Mouse (Mus musculus) lung, embryonic 15.5 days (tissue): ENCODE data around the gene Zswim4. TPM values are rescaled to one million over a fixed set of nuclear protein-coding genes. Genes with fewer than 3 reads are reported as not detected.

ENCODE experiments used
- ATAC-seq: fragments of 200-750 bp; cut with Nextera tagmentation; 2 replicates; pipeline ENCODE4 v1.8.0; 2017; ENCODE audit warnings: moderate number of reproducible peaks, borderline replicate concordance; ENCODE audit not compliant: low FRiP score, low TSS enrichment; ENCODE audit errors: extremely low read depth
- H3K27ac ChIP-seq: fragments of 300-500 bp; sonication (generic); 2 replicates; pipeline ENCODE4 v1.5.1; 2015; ENCODE audit warnings: moderate library complexity, mild to moderate bottlenecking, inconsistent platforms
- H3K27me3 ChIP-seq: fragments of 300-500 bp; sonication (generic); 2 replicates; pipeline ENCODE4 v1.6.1; 2015; ENCODE audit warnings: inconsistent platforms
- H3K36me3 ChIP-seq: fragments of 300-500 bp; sonication (generic); 2 replicates; pipeline ENCODE4 v1.6.1; 2015; ENCODE audit warnings: inconsistent platforms
- H3K4me1 ChIP-seq: fragments of 300-500 bp; sonication (generic); 2 replicates; pipeline ENCODE4 v1.6.1; 2015; ENCODE audit warnings: inconsistent platforms
- H3K4me2 ChIP-seq: fragments of 300-500 bp; sonication (generic); 2 replicates; pipeline ENCODE4 v1.6.1; 2015; ENCODE audit warnings: inconsistent platforms, mild to moderate bottlenecking, moderate library complexity
- H3K4me3 ChIP-seq: fragments of 300-500 bp; sonication (generic); 2 replicates; pipeline ENCODE4 v1.5.1; 2015; ENCODE audit warnings: mild to moderate bottlenecking, inconsistent platforms
- H3K9ac ChIP-seq: fragments of 300-500 bp; sonication (generic); 2 replicates; pipeline ENCODE4 v1.6.1; 2015; ENCODE audit warnings: inconsistent platforms
- H3K9me3 ChIP-seq: fragments of 300-500 bp; sonication (generic); 2 replicates; pipeline ENCODE4 v1.6.1; 2016; ENCODE audit warnings: inconsistent platforms
- WGBS: fragments of 180-500 bp; shearing (Covaris S2); methylation state at CpG from one replicate; pipeline ENCODE4 v1.1.7; 2015; 5-methylcytosine and 5-hydroxymethylcytosine counted together
- polyA plus RNA-seq: library from polyadenylated mRNA; unstranded; fragments of >200 nt; fragmentation: Nextera tagmentation; extraction: Ambion mirVana; gene quantifications from 2 replicates; pipeline ENCODE4 v1.2.1, GENCODE M21; 2015

Zswim4 gene
- polyA plus RNA-seq, 1 experiment from 2014 or later = 14.2 TPM

- peak overlapping the region; percentile 84 for H3K4me3 ChIP-seq
- H3K27me3 ChIP-seq = no peaks in the 10 kb centered on the region
- peaks cover 56% of the 10 kb centered on the region for H3K36me3 ChIP-seq
- ATAC-seq = no peak
- 80% methylated on average over 3 of the region's 3 CpGs for WGBS
- 0 out of 2 replicates have a peak overlapping the region, but pooled peaks have one; percentile 80 for H3K9ac ChIP-seq
- H3K4me1 ChIP-seq = peaks cover 19% of the 10 kb centered on the region
- H3K27ac ChIP-seq = no peak overlapping the region
- H3K9me3 ChIP-seq = no peaks in the 10 kb centered on the region
- peak overlapping the region; percentile 99 for H3K4me2 ChIP-seq
Measured at GRCm38 (mm10) chr8:84255858-84256257, 19.0 kb upstream of the Zswim4 start.

DNA sequence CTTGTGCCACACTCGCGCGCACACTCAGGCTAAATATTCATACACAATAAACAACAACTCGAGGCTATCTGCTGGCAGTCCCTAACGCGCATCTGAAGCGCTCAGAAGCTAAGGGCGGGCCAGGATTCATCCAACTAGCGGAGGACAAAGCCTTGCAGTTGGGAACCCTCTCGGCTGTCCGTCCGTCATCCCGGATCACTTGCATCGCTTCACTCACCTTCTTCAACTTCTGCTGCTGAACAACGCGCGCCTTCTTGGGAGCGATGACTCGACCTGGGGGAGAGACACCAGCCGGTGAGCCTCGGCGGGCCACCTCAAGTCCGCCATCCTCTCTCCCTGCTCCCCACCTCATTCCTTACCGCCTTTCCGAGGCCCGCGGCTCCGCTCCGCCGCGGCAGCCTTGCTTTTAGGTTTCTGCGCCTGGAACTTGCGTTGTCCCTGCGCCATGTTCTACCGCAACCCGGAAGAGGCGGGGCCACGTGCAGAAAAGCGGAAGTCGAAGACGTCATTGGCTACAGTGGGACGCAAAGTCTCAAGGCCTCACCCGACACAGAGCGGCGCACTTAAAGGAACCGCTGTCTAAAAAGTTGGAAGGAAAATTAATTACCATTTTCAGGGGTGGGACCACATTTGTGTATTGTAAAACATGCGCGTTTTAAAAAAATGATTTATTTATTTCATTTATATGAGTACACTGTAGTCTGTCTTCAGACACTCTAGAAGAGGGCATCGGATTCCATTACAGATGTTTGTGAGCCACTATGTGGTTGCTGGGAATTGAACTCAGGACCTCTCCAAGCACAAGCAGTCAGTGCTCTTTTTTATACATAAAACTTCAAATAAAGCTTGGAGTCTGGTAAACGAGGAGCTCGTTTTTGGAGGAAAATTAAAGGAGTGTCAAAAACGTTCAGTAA, 12.7 kb upstream of the Zswim4 start, which contains the start of gene D8Ertd738e:
Gene D8Ertd738e (minus strand): TSS at position 463 of the 914 bp plus-strand sequence.
- Histone ChIP-seq H3K27me3 (no peaks in the 10 kb centered on the region), H3K9me3 (no peaks in the 10 kb centered on the region), H3K36me3 (peaks cover 70% of the 10 kb centered on the region), H3K4me1 (peaks cover 7% of the 10 kb centered on the region; the same call in 1 of the 2 replicates), H3K4me2 (peak within 1 kb of the TSS; percentile 58), H3K4me3 (peak within 1 kb of the TSS; percentile 64), H3K27ac (peak within 1 kb of the TSS; percentile 51), H3K9ac (peak within 1 kb of the TSS; percentile 83)
- 3% methylated on average over 52 of the region's 52 CpGs for WGBS
- peak; percentile 91; the same call in 1 of the 2 replicates for ATAC-seq

DNA sequence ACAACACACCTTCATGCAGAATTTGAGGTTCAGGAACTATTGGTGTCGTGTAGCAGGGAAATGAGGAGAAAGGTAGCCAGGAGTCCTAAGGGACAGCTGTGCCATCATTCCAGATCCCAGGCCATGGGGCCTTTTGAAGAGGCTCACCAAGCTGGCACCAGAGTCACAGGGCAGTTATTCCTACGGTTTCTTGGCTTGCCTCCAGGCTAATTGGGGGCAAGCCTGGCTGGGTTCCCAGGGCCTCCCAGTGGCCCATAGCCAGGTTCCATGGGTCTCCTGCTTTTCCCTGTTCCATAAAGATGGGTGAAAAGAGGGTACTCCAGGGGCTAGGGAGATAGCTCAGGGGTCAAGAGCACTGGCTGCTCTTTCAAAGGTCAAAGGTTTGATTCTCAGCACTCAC, 5.0 kb upstream of the Zswim4 start:
- H3K4me2 ChIP-seq = no peak overlapping the region
- 44% methylated on average over 2 of the region's 2 CpGs for WGBS
- no peak overlapping the region for H3K4me3 ChIP-seq
- H3K36me3 ChIP-seq = peaks cover 22% of the 10 kb centered on the region
- no peak overlapping the region for H3K9ac ChIP-seq
- H3K27me3 ChIP-seq = no peaks in the 10 kb centered on the region
- H3K9me3 ChIP-seq = no peaks in the 10 kb centered on the region
- H3K4me1 ChIP-seq = peaks cover 12% of the 10 kb centered on the region
- ATAC-seq = no peak
- H3K27ac ChIP-seq = no peak overlapping the region

DNA sequence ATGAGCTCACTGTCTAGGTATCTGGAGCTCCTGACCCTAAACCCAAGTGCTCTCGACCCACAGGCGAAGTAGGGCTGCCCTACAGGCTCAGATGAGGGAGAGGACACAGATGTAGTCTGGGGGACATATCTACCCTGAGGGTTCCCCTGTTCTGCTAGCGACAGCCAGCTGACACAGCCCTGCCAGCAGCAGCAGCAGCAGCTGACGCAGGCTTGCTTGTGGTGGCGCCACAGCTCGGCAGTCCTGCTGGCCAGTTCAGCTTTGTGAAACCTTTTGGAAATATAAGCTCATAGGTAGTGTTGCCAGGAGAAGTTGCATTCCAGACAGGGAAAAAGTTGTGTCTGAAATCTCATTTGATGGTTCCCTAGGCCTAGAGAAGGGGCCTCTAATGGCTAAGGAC, 4.3 kb upstream of the Zswim4 start:
- no peak overlapping the region for H3K4me2 ChIP-seq
- no peaks in the 10 kb centered on the region for H3K27me3 ChIP-seq
- 38% methylated on average over 6 of the region's 6 CpGs for WGBS
- H3K36me3 ChIP-seq = peaks cover 18% of the 10 kb centered on the region
- H3K4me3 ChIP-seq = no peak overlapping the region
- no peak for ATAC-seq
- H3K9ac ChIP-seq = no peak overlapping the region
- peaks cover 13% of the 10 kb centered on the region for H3K4me1 ChIP-seq
- H3K27ac ChIP-seq = no peak overlapping the region
- no peaks in the 10 kb centered on the region for H3K9me3 ChIP-seq

DNA sequence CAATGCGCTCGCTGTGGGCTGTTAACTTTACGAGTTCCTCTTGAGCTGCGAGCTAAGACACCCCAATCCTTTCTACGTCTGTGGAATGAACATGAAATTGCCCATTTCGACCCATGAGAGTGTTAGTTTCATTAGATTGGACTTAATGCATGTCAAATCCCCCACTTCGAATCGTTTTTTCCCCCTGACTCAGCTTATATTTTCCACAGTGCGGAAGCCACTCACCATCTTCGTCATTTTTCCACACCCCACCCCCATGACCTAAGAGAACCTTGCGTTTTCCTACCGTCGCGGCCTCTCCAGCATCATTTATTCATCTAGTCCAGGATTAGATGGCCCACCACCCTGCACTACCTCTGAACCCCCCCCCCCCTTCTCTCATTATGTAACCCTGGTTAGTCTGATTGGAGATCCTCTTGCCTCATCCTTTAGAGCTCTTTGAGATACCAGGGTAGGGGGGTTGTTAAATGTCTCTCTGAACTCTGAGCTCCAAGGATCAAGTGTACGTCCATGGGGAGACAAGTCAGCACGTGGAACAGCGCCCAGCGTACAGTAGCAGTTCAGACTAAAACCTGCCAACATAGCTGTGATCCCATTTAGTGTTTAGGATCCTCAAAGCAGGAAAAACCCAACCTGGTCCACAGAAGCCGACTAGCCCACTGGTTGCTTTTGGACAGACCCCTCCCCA, 831 bp upstream of the Zswim4 start:
- Histone ChIP-seq H3K36me3 (peaks cover 12% of the 10 kb centered on the region; the same call in 1 of the 2 replicates), H3K27ac (peak overlapping the region; percentile 85), H3K4me2 (peak overlapping the region; percentile 77), H3K9me3 (no peaks in the 10 kb centered on the region), H3K9ac (peak overlapping the region; percentile 67), H3K27me3 (no peaks in the 10 kb centered on the region), H3K4me1 (peaks cover 24% of the 10 kb centered on the region), H3K4me3 (peak overlapping the region; percentile 85)
- no peak for ATAC-seq
- WGBS = 14% methylated on average over 19 of the region's 19 CpGs

GRCm38 (mm10) chr8:84236410-84236997, 351 bp downstream of the Zswim4 start:
- ATAC-seq = peak; percentile 0; the same call in 1 of the 2 replicates
- WGBS = 0% methylated on average over 23 of the region's 30 CpGs

GRCm38 (mm10) chr8:84235746-84236409, 977 bp downstream of the Zswim4 start:
- no peak for ATAC-seq
- peaks cover 22% of the 10 kb centered on the region; the same call in 1 of the 2 replicates for H3K36me3 ChIP-seq
- H3K27me3 ChIP-seq = no peaks in the 10 kb centered on the region
- H3K9ac ChIP-seq = peak overlapping the region; percentile 91
- H3K9me3 ChIP-seq = no peaks in the 10 kb centered on the region
- 17% methylated on average over 10 of the region's 10 CpGs for WGBS
- peaks cover 20% of the 10 kb centered on the region for H3K4me1 ChIP-seq
- H3K27ac ChIP-seq = peak overlapping the region; percentile 64
- peak overlapping the region; percentile 85 for H3K4me3 ChIP-seq
- H3K4me2 ChIP-seq = peak overlapping the region; percentile 78

More at GRCm38 (mm10) chr8:84236410-84236997, 351 bp downstream of the Zswim4 start:
- Histone ChIP-seq H3K9ac (peak overlapping the region; percentile 91), H3K4me1 (peaks cover 20% of the 10 kb centered on the region), H3K9me3 (no peaks in the 10 kb centered on the region), H3K27me3 (no peaks in the 10 kb centered on the region), H3K4me3 (peak overlapping the region; percentile 85), H3K36me3 (peaks cover 19% of the 10 kb centered on the region; the same call in 1 of the 2 replicates), H3K27ac (peak overlapping the region; percentile 64), H3K4me2 (peak overlapping the region; percentile 78)

GRCm38 (mm10) chr8:84233055-84233454, 3.8 kb downstream of the Zswim4 start:
- Histone ChIP-seq H3K36me3 (peaks cover 49% of the 10 kb centered on the region), H3K9me3 (no peaks in the 10 kb centered on the region), H3K4me3 (no peak overlapping the region), H3K27me3 (no peaks in the 10 kb centered on the region), H3K27ac (no peak overlapping the region), H3K4me1 (peaks cover 19% of the 10 kb centered on the region), H3K9ac (no peak overlapping the region), H3K4me2 (no peak overlapping the region)
- ATAC-seq = no peak
- WGBS = 79% methylated on average over 2 of the region's 2 CpGs

GRCm38 (mm10) chr8:84230735-84231134, 6.1 kb downstream of the Zswim4 start:
- no peak overlapping the region for H3K9ac ChIP-seq
- 73% methylated on average over 17 of the region's 17 CpGs for WGBS
- peaks cover 73% of the 10 kb centered on the region for H3K36me3 ChIP-seq
- no peak overlapping the region for H3K4me3 ChIP-seq
- peaks cover 7% of the 10 kb centered on the region for H3K4me1 ChIP-seq
- H3K4me2 ChIP-seq = no peak overlapping the region
- no peaks in the 10 kb centered on the region for H3K27me3 ChIP-seq
- H3K27ac ChIP-seq = no peak overlapping the region
- no peak for ATAC-seq
- H3K9me3 ChIP-seq = no peaks in the 10 kb centered on the region

- H3K4me2 ChIP-seq = no peak overlapping the region
- no peak overlapping the region for H3K4me3 ChIP-seq
- H3K9ac ChIP-seq = no peak overlapping the region
- no peaks in the 10 kb centered on the region for H3K27me3 ChIP-seq
- H3K27ac ChIP-seq = no peak overlapping the region
- WGBS = 82% methylated on average over 21 of the region's 21 CpGs
- ATAC-seq = no peak
- no peaks in the 10 kb centered on the region for H3K4me1 ChIP-seq
- peaks cover 93% of the 10 kb centered on the region for H3K36me3 ChIP-seq
- H3K9me3 ChIP-seq = no peaks in the 10 kb centered on the region
Measured at GRCm38 (mm10) chr8:84223322-84224029, 13.4 kb downstream of the Zswim4 start.
